Mouse (Mus musculus): ENCODE data around the gene Spats2. TPM values are rescaled to one million over a fixed set of nuclear protein-coding genes. Genes with fewer than 3 reads are reported as not detected.
A peak's percentile ranks its signal among the peaks of the same experiment; 100 is the strongest.

Gene Spats2
- total and polyA plus RNA-seq, 2 experiments from 2014 or later, result 24.4 to 29.6 TPM

DNA sequence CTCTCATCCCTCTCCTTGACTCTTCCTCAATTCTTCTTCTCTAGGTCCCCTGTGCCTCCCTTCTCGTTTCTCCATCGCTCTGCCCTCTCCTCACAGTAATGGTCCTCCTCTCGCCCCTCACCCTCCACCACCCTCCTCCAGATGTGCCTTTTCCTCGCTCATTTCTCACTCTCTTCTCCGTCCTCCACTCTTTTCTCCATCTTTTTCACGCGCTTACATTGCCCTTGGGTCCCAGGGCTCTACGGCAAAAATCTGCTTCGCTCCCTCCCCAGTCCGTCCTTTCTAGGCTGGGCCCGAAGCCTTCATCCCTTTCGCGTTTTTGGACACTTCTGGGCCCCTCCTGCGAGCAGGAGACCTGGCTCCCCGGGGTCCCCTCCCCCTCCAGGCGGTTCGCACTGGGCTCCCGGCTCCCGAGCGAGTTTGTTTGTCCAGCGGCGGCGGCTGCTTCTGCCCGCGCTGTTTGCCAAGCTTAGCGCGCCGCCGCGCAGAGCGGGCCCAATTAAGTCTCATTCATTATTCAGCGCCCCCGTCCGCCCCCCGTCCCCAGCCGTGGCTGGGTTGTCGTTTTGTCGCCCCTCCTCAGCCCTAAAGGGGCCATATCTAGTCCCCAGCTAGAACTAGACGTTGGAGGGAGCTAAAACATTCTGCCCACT, 27.8 kb upstream of the Spats2 start:
- Histone ChIP-seq H3K4me3 (ENCODE audit: low read depth, low read length) (peak overlapping the region; percentile 40), H3K4me1 (ENCODE audit: insufficient read depth) (0 out of 2 replicates have a peak, but pooled peaks cover 15% of the 10 kb centered on the region), H3K9ac (no peak overlapping the region; the same call in 1 of the 2 replicates), H3K27ac (ENCODE audit: low read depth, low read length) (no peak overlapping the region), H3K9me3 (ENCODE audit: low read length) (no peaks in the 10 kb centered on the region), H3K36me3 (ENCODE audit: insufficient read depth) (no peaks in the 10 kb centered on the region), H3K27me3 (ENCODE audit: insufficient read depth, low read length) (peaks cover 47% of the 10 kb centered on the region), H3K4me2 (ENCODE audit: low read depth) (peak overlapping the region; percentile 74)
- TF ChIP-seq CTCF (IDR thresholded peaks at IDR 0.05; ENCODE audit: low read depth), result no peak
- ATAC-seq (peak; percentile 12; the same call in 1 of the 2 replicates), DNase-seq (peak; percentile 43)
- under 1% methylated on average over 39 of the region's 39 CpGs for WGBS

DNA sequence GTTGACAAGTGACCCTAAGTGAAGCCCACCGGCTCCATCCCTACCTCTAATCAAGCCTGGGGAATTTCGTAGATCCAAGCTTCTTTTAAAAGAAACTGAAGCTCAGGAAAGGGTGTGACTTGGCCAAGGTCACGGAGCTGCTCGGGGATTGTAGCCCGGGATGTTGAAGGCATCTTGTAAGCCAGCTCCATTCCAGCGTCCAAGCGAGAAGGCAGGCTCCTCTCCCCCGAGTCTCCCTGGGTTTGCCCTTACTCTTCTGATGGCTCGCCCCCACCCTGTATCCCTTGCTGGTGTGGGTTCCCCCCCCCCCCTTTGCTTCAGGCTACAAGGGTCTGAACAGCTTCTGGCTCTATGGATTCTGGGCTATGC, 27.2 kb upstream of the Spats2 start:
- no peak for TF ChIP-seq CTCF (IDR thresholded peaks at IDR 0.05; ENCODE audit: low read depth)
- no peak for DNase-seq
- Histone ChIP-seq H3K27ac (ENCODE audit: low read depth, low read length) (no peak overlapping the region), H3K9ac (no peak overlapping the region; the same call in 1 of the 2 replicates), H3K4me2 (ENCODE audit: low read depth) (peak overlapping the region; percentile 74), H3K9me3 (ENCODE audit: low read length) (no peaks in the 10 kb centered on the region), H3K27me3 (ENCODE audit: insufficient read depth, low read length) (peaks cover 47% of the 10 kb centered on the region), H3K36me3 (ENCODE audit: insufficient read depth) (no peaks in the 10 kb centered on the region), H3K4me3 (ENCODE audit: low read depth, low read length) (peak overlapping the region; percentile 40), H3K4me1 (ENCODE audit: insufficient read depth) (0 out of 2 replicates have a peak, but pooled peaks cover 15% of the 10 kb centered on the region)
- 5% methylated on average over 9 of the region's 9 CpGs for WGBS
- ATAC-seq, result no peak

DNA sequence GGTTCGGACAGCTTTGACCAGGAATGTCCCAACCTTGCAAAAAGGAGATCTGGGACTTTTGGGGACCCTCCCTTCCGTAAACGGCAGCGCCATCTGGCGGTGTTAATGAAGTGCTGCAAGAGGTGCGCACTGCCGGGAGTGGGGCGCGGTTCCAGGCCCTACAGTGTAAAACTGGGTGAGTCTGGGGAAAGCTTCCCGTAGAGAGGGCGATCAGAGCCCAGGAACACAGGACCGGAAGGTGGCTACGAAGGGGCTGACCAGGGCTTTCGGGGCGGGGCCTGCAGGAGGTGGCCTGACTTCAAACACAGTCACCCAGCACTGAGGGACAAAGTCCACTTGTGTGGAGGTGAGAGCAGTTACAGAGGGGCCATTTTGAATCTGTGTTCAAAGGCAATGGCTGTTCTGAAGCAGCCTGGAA, 26.6 kb upstream of the Spats2 start:
- DNase-seq, result peak; percentile 78
- Histone ChIP-seq H3K9me3 (ENCODE audit: low read length) (no peaks in the 10 kb centered on the region), H3K36me3 (ENCODE audit: insufficient read depth) (no peaks in the 10 kb centered on the region), H3K27ac (ENCODE audit: low read depth, low read length) (no peak overlapping the region), H3K27me3 (ENCODE audit: insufficient read depth, low read length) (peaks cover 43% of the 10 kb centered on the region), H3K4me1 (ENCODE audit: insufficient read depth) (0 out of 2 replicates have a peak, but pooled peaks cover 15% of the 10 kb centered on the region), H3K9ac (no peak overlapping the region), H3K4me2 (ENCODE audit: low read depth) (peak overlapping the region; percentile 17; the same call in 1 of the 2 replicates), H3K4me3 (ENCODE audit: low read depth, low read length) (no peak overlapping the region)
- peak; percentile 89 for TF ChIP-seq CTCF (IDR thresholded peaks at IDR 0.05; ENCODE audit: low read depth)
- peak; percentile 58; the same call in 1 of the 2 replicates for ATAC-seq
- WGBS, result 4% methylated on average over 15 of the region's 15 CpGs

DNA sequence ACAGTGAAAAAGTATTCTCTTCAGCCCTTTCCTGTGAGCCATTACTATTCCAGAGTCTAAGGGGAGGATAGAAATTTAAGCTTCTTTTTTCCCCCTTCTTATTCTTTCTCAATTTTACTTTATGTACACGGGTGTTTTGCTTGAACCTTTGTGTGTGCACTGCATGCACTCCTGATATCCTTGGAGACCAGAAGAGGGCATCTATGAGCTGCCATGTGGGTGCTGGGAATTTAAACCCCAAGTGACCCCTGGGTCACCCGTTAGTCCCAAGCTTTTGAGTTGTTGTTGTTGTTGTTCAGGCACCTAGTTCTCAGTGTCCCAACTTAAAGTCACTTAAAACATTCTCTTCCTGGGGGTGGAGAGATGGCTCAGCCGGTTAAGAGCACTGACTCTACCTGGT, 25.7 kb upstream of the Spats2 start:
- 55% methylated on average over 3 of the region's 3 CpGs for WGBS
- Histone ChIP-seq H3K9me3 (ENCODE audit: low read length) (no peaks in the 10 kb centered on the region), H3K9ac (no peak overlapping the region), H3K27ac (ENCODE audit: low read depth, low read length) (no peak overlapping the region), H3K4me2 (ENCODE audit: low read depth) (no peak overlapping the region), H3K36me3 (ENCODE audit: insufficient read depth) (no peaks in the 10 kb centered on the region), H3K4me1 (ENCODE audit: insufficient read depth) (0 out of 2 replicates have a peak, but pooled peaks cover 11% of the 10 kb centered on the region), H3K4me3 (ENCODE audit: low read depth, low read length) (no peak overlapping the region), H3K27me3 (ENCODE audit: insufficient read depth, low read length) (peaks cover 38% of the 10 kb centered on the region)
- DNase-seq, result no peak
- TF ChIP-seq CTCF (IDR thresholded peaks at IDR 0.05; ENCODE audit: low read depth), result peak; percentile 9; the same call in 1 of the 2 replicates
- no peak for ATAC-seq

DNA sequence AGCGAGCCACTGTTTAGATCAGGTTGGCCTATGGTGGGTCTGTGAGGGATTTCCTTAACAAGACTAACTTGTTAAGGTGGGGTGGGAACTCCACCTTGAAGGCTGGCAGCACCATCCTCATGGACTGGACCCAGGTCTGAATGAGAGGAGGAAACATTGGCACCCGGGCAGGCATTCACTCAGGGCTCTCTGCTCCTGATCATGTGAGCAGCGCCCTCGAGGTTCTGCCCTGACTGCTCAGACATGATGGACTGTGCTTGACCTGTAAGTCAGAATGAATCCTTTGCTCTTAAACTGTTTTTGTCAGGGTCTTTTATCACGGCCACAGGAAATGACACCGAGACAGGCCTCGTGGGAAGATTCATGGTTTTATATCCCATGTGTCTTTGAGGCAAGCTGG, 20.5 kb upstream of the Spats2 start:
- no peak overlapping the region for H3K4me2 ChIP-seq (ENCODE audit: low read depth)
- WGBS, result 81% methylated on average over 7 of the region's 7 CpGs
- H3K9ac ChIP-seq, result no peak overlapping the region
- no peak for TF ChIP-seq CTCF (IDR thresholded peaks at IDR 0.05; ENCODE audit: low read depth)
- H3K4me1 ChIP-seq (ENCODE audit: insufficient read depth), result no peaks in the 10 kb centered on the region
- DNase-seq, result no peak
- H3K4me3 ChIP-seq (ENCODE audit: low read depth, low read length), result no peak overlapping the region
- H3K9me3 ChIP-seq (ENCODE audit: low read length), result no peaks in the 10 kb centered on the region
- no peaks in the 10 kb centered on the region for H3K27me3 ChIP-seq (ENCODE audit: insufficient read depth, low read length)
- no peak overlapping the region for H3K27ac ChIP-seq (ENCODE audit: low read depth, low read length)
- no peak for ATAC-seq
- H3K36me3 ChIP-seq (ENCODE audit: insufficient read depth), result no peaks in the 10 kb centered on the region

DNA sequence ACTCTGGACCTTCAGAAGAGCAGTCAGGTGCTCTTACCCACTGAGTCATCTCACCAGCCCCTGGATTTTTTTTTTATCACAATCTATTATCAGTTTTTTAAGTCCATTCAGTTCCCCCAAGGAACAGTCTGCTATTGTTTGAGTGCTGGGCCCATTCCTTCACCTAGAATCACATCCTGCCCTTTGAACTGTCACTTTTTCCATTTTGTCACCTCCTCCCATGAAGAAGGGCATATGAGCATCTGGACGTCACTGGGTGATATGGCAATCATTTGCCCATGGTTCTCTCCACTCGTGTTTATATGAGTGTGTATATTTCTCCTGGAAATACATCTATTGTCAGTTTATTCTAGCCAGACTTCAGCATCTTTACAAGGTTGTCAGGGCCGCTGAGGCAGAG, 17.9 kb upstream of the Spats2 start:
- 86% methylated on average over 3 of the region's 3 CpGs for WGBS
- no peak for TF ChIP-seq CTCF (IDR thresholded peaks at IDR 0.05; ENCODE audit: low read depth)
- DNase-seq, result no peak
- no peaks in the 10 kb centered on the region for H3K36me3 ChIP-seq (ENCODE audit: insufficient read depth)
- H3K4me1 ChIP-seq (ENCODE audit: insufficient read depth), result no peaks in the 10 kb centered on the region
- no peak for ATAC-seq
- no peak overlapping the region for H3K4me2 ChIP-seq (ENCODE audit: low read depth)
- no peak overlapping the region for H3K9ac ChIP-seq
- H3K27ac ChIP-seq (ENCODE audit: low read depth, low read length), result no peak overlapping the region
- H3K27me3 ChIP-seq (ENCODE audit: insufficient read depth, low read length), result no peaks in the 10 kb centered on the region
- H3K9me3 ChIP-seq (ENCODE audit: low read length), result no peaks in the 10 kb centered on the region
- no peak overlapping the region for H3K4me3 ChIP-seq (ENCODE audit: low read depth, low read length)

DNA sequence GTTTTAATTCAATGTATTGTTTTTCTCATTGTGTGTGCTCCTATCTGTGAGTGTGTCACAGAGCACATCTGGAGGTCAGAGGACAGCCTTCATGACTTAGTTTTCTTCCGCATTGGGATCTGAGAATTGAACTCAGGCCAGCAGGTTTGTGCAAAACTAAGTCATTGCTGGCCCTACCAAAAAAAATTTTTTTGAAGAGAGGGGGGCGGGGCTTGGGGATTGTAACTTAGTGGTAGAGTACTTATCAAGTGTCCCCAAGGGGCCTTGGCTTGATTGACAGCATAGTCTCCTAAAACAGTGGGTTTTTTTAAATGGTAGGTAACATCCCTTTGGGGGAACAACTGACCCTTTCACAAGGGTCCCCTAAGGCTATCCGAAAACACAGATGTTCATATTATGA, 14.6 kb upstream of the Spats2 start:
- no peak overlapping the region for H3K27ac ChIP-seq (ENCODE audit: low read depth, low read length)
- H3K4me1 ChIP-seq (ENCODE audit: insufficient read depth), result no peaks in the 10 kb centered on the region
- DNase-seq (no peak), ATAC-seq (no peak)
- H3K4me3 ChIP-seq (ENCODE audit: low read depth, low read length), result no peak overlapping the region
- no peaks in the 10 kb centered on the region for H3K36me3 ChIP-seq (ENCODE audit: insufficient read depth)
- WGBS, result 95% methylated on average over 3 of the region's 3 CpGs
- H3K9ac ChIP-seq, result no peak overlapping the region
- H3K9me3 ChIP-seq (ENCODE audit: low read length), result no peaks in the 10 kb centered on the region
- TF ChIP-seq CTCF (IDR thresholded peaks at IDR 0.05; ENCODE audit: low read depth), result no peak
- no peak overlapping the region for H3K4me2 ChIP-seq (ENCODE audit: low read depth)
- no peaks in the 10 kb centered on the region for H3K27me3 ChIP-seq (ENCODE audit: insufficient read depth, low read length)
